Mouse (Mus musculus) retina, postnatal 1 day (tissue): ENCODE data around the gene Itga2.

Source experiments
- DNase-seq: peaks from one replicate; pipeline ENCODE4 v3.0.0-alpha.2; 2012

The Itga2 gene

GRCm38 (mm10) chr13:114817751-114818360, 114.0 kb downstream of the Itga2 start, which contains the start of gene Mocs2:
TSS of gene Mocs2 (plus strand) at chr13:114818236.
- peak; percentile 94 for DNase-seq

GRCm38 (mm10) chr13:114809624-114810210, 122.2 kb downstream of the Itga2 start:
- DNase-seq: no peak

GRCm38 (mm10) chr13:114802971-114803370, 128.9 kb downstream of the Itga2 start:
- no peak for DNase-seq

GRCm38 (mm10) chr13:114801857-114802256, 130.0 kb downstream of the Itga2 start:
- no peak for DNase-seq

- DNase-seq: peak; percentile 69
Measured at GRCm38 (mm10) chr13:114793250-114794030, 138.5 kb downstream of the Itga2 start.

GRCm38 (mm10) chr13:114791511-114791910, 140.4 kb downstream of the Itga2 start:
- DNase-seq: peak; percentile 41
